In genomic region chr3:91030161-91030560, GRCm38 (mm10) we compare ENCODE assay signal across 31 mouse cellular contexts.
"Had no signal": no experiment of that assay in that cellular context is flagged by ENCODE, and none has a peak within 500 bp of the region (broad histone marks: within the 10 kb centered on the region; RNA-seq: fewer than 3 reads in every experiment).

No protein-coding gene starts in this region.

- ATAC-seq: liver, embryonic 12.5 days; liver, postnatal 0 days; lung, postnatal 0 days; midbrain, embryonic 13.5 days; midbrain, embryonic 15.5 days; midbrain, embryonic 16.5 days had no signal

- DNase-seq: left cerebral cortex, postnatal 4 days; liver; liver, embryonic 13.5 days; liver, postnatal 0 days; lung, adult 18-20 months; lung, adult 2 months; lung, embryonic 14.5 days; lung, postnatal 10 days; lung, postnatal 14 days; lung, postnatal 36 days; lung, postnatal 4 days; midbrain, embryonic 14.5 days had no signal

- H3K27ac ChIP-seq: limb, embryonic 10.5 days; limb, embryonic 12.5 days; limb, embryonic 13.5 days; limb, embryonic 15.5 days; liver, embryonic 12.5 days; liver, embryonic 13.5 days; liver, embryonic 14.5 days; liver, embryonic 15.5 days; lung, embryonic 15.5 days; macrophage; midbrain, embryonic 10.5 days; midbrain, embryonic 12.5 days; midbrain, embryonic 13.5 days; midbrain, embryonic 15.5 days had no signal

- H3K4me2 ChIP-seq: limb, embryonic 12.5 days; limb, embryonic 13.5 days; limb, embryonic 15.5 days; liver, embryonic 11.5 days; liver, embryonic 12.5 days; liver, embryonic 13.5 days; liver, embryonic 15.5 days; lung, embryonic 14.5 days; lung, embryonic 15.5 days; midbrain, embryonic 11.5 days; midbrain, embryonic 12.5 days; midbrain, embryonic 13.5 days; midbrain, embryonic 15.5 days had no signal

- H3K27me3 ChIP-seq: limb, embryonic 12.5 days; limb, embryonic 13.5 days; limb, embryonic 15.5 days; liver, embryonic 12.5 days; liver, embryonic 13.5 days; liver, embryonic 15.5 days; lung, embryonic 15.5 days; megakaryocyte, embryonic 14.5 days; midbrain, embryonic 12.5 days; midbrain, embryonic 13.5 days; midbrain, embryonic 15.5 days had no signal

- H3K9me3 ChIP-seq: limb, embryonic 10.5 days; limb, embryonic 15.5 days; liver, embryonic 12.5 days; liver, embryonic 13.5 days; liver, embryonic 15.5 days; megakaryocyte, embryonic 14.5 days had no signal

- H3K4me1 ChIP-seq: limb, embryonic 10.5 days; limb, embryonic 12.5 days; limb, embryonic 13.5 days; limb, embryonic 15.5 days; liver, embryonic 12.5 days; liver, embryonic 13.5 days; liver, embryonic 15.5 days; lung, embryonic 15.5 days; megakaryocyte, embryonic 14.5 days; midbrain, embryonic 10.5 days; midbrain, embryonic 12.5 days; midbrain, embryonic 13.5 days; midbrain, embryonic 15.5 days had no signal

- H3K36me3 ChIP-seq: limb, embryonic 10.5 days; limb, embryonic 12.5 days; limb, embryonic 13.5 days; limb, embryonic 15.5 days; liver, embryonic 12.5 days; liver, embryonic 13.5 days; liver, embryonic 15.5 days; lung, embryonic 15.5 days; midbrain, embryonic 10.5 days; midbrain, embryonic 12.5 days; midbrain, embryonic 13.5 days; midbrain, embryonic 15.5 days had no signal

- H3K9ac ChIP-seq: limb, embryonic 12.5 days; limb, embryonic 13.5 days; limb, embryonic 15.5 days; liver, embryonic 12.5 days; liver, embryonic 13.5 days; liver, embryonic 14.5 days; liver, embryonic 15.5 days; liver, postnatal 0 days; lung, embryonic 14.5 days; lung, embryonic 15.5 days; midbrain, embryonic 12.5 days; midbrain, embryonic 13.5 days; midbrain, embryonic 15.5 days had no signal

- H3K4me3 ChIP-seq: limb, embryonic 10.5 days; limb, embryonic 12.5 days; limb, embryonic 13.5 days; limb, embryonic 15.5 days; liver, embryonic 12.5 days; liver, embryonic 13.5 days; liver, embryonic 15.5 days; lung, embryonic 15.5 days; megakaryocyte, embryonic 14.5 days; midbrain, embryonic 10.5 days; midbrain, embryonic 12.5 days; midbrain, embryonic 13.5 days; midbrain, embryonic 15.5 days; myocyte had no signal
